Comparison of ENCODE assay signal across 21 mouse cellular contexts in genomic region chr11:100192992-100193391, GRCm38 (mm10). TPM values are rescaled to one million over a fixed set of nuclear protein-coding genes. Genes with fewer than 3 reads are reported as not detected.
DNase-seq lines count a peak whose midpoint lies in the region; ATAC-seq and TF ChIP-seq lines count a peak whose summit lies in the region.
"Had no signal": no experiment of that assay in that cellular context is flagged by ENCODE, and none has a peak within 500 bp of the region (broad histone marks: within the 10 kb centered on the region; RNA-seq: fewer than 3 reads in every experiment).

Gene Krt9, minus strand, starts transcription at chr11:100193246.

- H3K4me2 ChIP-seq in neural tube, embryonic 13.5 days: no peak within 1 kb of the TSS
- no peak within 1 kb of the TSS for H3K4me2 ChIP-seq in midbrain, embryonic 14.5 days (ENCODE audit: low read length)
- H3K4me2 ChIP-seq in hindbrain, embryonic 14.5 days (replicated peaks): no peak within 1 kb of the TSS
- H3K4me2 ChIP-seq: forebrain, embryonic 12.5 days; liver, embryonic 11.5 days; lung, embryonic 15.5 days had no signal

- peaks cover 27% of the 10 kb centered on the region for H3K4me1 ChIP-seq in E14TG2a.4 (replicated peaks; ENCODE audit: low read depth, low read length)
- peaks cover 9% of the 10 kb centered on the region for H3K4me1 ChIP-seq in neural tube, embryonic 13.5 days (replicated peaks)
- no peaks in the 10 kb centered on the region for H3K4me1 ChIP-seq in midbrain, embryonic 14.5 days (ENCODE audit: control insufficient read depth, insufficient read depth, low read length)
- no peaks in the 10 kb centered on the region for H3K4me1 ChIP-seq in hindbrain, embryonic 14.5 days (replicated peaks; ENCODE audit: control insufficient read depth, insufficient read depth, low read length)
- H3K4me1 ChIP-seq: forebrain, embryonic 12.5 days; lung, embryonic 15.5 days had no signal

- H3K27me3 ChIP-seq in E14TG2a.4 (ENCODE audit: insufficient read depth, low read length): peaks cover 14% of the 10 kb centered on the region
- no peaks in the 10 kb centered on the region for H3K27me3 ChIP-seq in neural tube, embryonic 13.5 days
- no peaks in the 10 kb centered on the region for H3K27me3 ChIP-seq in midbrain, embryonic 14.5 days (ENCODE audit: control insufficient read depth, insufficient read depth, low read length)
- H3K27me3 ChIP-seq in hindbrain, embryonic 14.5 days (ENCODE audit: control insufficient read depth, insufficient read depth, low read length): no peaks in the 10 kb centered on the region
- H3K27me3 ChIP-seq: forebrain, embryonic 12.5 days; lung, embryonic 15.5 days had no signal

- no peak for ATAC-seq in neural tube, embryonic 13.5 days (ENCODE audit: low read depth)
- ATAC-seq in midbrain, embryonic 14.5 days (ENCODE audit: low FRiP score, low TSS enrichment): no peak
- no peak for ATAC-seq in hindbrain, embryonic 14.5 days (ENCODE audit: low FRiP score)

- no peak for TF ChIP-seq CTCF in E14TG2a.4 (conservative IDR thresholded peaks at IDR 0.05; ENCODE audit: low read length)

- WGBS in neural tube, embryonic 13.5 days: 54% methylated on average over 9 of the region's 9 CpGs
- WGBS in midbrain, embryonic 14.5 days: 55% methylated on average over 9 of the region's 9 CpGs
- 59% methylated on average over 9 of the region's 9 CpGs for WGBS in hindbrain, embryonic 14.5 days

- H3K9ac ChIP-seq in neural tube, embryonic 13.5 days: 0 out of 2 replicates have a peak within 1 kb of the TSS, but pooled peaks have one; percentile 12
- no peak within 1 kb of the TSS for H3K9ac ChIP-seq in midbrain, embryonic 14.5 days (replicated peaks; ENCODE audit: low read length)
- H3K9ac ChIP-seq in hindbrain, embryonic 14.5 days: no peak within 1 kb of the TSS
- H3K9ac ChIP-seq: forebrain, embryonic 12.5 days; lung, embryonic 15.5 days had no signal

- no peaks in the 10 kb centered on the region for H3K36me3 ChIP-seq in E14TG2a.4 (ENCODE audit: insufficient read depth, low read length)
- H3K36me3 ChIP-seq in neural tube, embryonic 13.5 days: no peaks in the 10 kb centered on the region
- H3K36me3 ChIP-seq in midbrain, embryonic 14.5 days (ENCODE audit: control insufficient read depth, insufficient read depth, low read length): no peaks in the 10 kb centered on the region
- H3K36me3 ChIP-seq in hindbrain, embryonic 14.5 days (replicated peaks; ENCODE audit: control insufficient read depth, insufficient read depth): no peaks in the 10 kb centered on the region
- H3K36me3 ChIP-seq: forebrain, embryonic 12.5 days; heart, embryonic 10.5 days; lung, embryonic 15.5 days had no signal

- no peak within 1 kb of the TSS for H3K27ac ChIP-seq in neural tube, embryonic 13.5 days (replicated peaks)
- no peak within 1 kb of the TSS for H3K27ac ChIP-seq in midbrain, embryonic 14.5 days (replicated peaks; ENCODE audit: low read depth, low read length)
- no peak within 1 kb of the TSS for H3K27ac ChIP-seq in hindbrain, embryonic 14.5 days
- H3K27ac ChIP-seq: forebrain, embryonic 12.5 days; heart, embryonic 10.5 days; lung, embryonic 15.5 days had no signal

- H3K9me3 ChIP-seq in E14TG2a.4 (ENCODE audit: low read length): peaks cover 10% of the 10 kb centered on the region; the same call in 1 of the 2 replicates
- H3K9me3 ChIP-seq in neural tube, embryonic 13.5 days: no peaks in the 10 kb centered on the region
- no peaks in the 10 kb centered on the region for H3K9me3 ChIP-seq in midbrain, embryonic 14.5 days (ENCODE audit: control insufficient read depth, low read length)
- H3K9me3 ChIP-seq in hindbrain, embryonic 14.5 days (ENCODE audit: control insufficient read depth, low read length): no peaks in the 10 kb centered on the region
- H3K9me3 ChIP-seq: forebrain, embryonic 12.5 days; heart, embryonic 10.5 days; lung, embryonic 15.5 days had no signal

- peak; percentile 9 to 21 for DNase-seq in kidney, postnatal 4 days
- no peak for DNase-seq in kidney, adult 9 months
- peak; percentile 64 to 72 for DNase-seq in frontal cortex, postnatal 36 days (ENCODE audit: low spot score in 2 of 2)
- no peak for DNase-seq in midbrain, embryonic 14.5 days
- DNase-seq in thymus, postnatal 14 days: no peak
- no peak for DNase-seq in hindbrain, embryonic 14.5 days (ENCODE audit: low spot score)
- DNase-seq: adrenal gland, postnatal 25 days; cerebellum, postnatal 36 days; gastrocnemius, postnatal 10 days; heart, postnatal 4 days; spleen, adult 18-20 months had no signal

- H3K4me3 ChIP-seq in E14TG2a.4 (replicated peaks; ENCODE audit: low read length): 0 out of 2 replicates have a peak within 1 kb of the TSS, but pooled peaks have one; percentile 20
- no peak within 1 kb of the TSS for H3K4me3 ChIP-seq in neural tube, embryonic 13.5 days
- H3K4me3 ChIP-seq in midbrain, embryonic 14.5 days (replicated peaks; ENCODE audit: low read depth, low read length): no peak within 1 kb of the TSS
- H3K4me3 ChIP-seq in hindbrain, embryonic 14.5 days (replicated peaks; ENCODE audit: low read length): no peak within 1 kb of the TSS
- H3K4me3 ChIP-seq: forebrain, embryonic 12.5 days; heart, embryonic 10.5 days; lung, embryonic 15.5 days had no signal

RNA-seq across cellular contexts. Expression of gene Krt9, which starts in this region (rescaled TPM):
- polyA plus RNA-seq in neural tube, embryonic 13.5 days (2015; fragmentation: Nextera tagmentation; extraction: Ambion mirVana): not detected in 2 replicates
- not detected in 2 replicates for polyA plus RNA-seq in midbrain, embryonic 14.5 days (2014; fragmentation: Nextera tagmentation; extraction: Ambion mirVana)
- not detected in 2 replicates for polyA plus RNA-seq in hindbrain, embryonic 14.5 days (2014; fragmentation: Nextera tagmentation; extraction: Ambion mirVana)
- polyA plus RNA-seq: embryonic facial prominence, embryonic 14.5 days; forebrain, embryonic 12.5 days; heart, embryonic 10.5 days; large intestine, adult 2 months; liver, embryonic 11.5 days; lung, embryonic 15.5 days; stomach, embryonic 16.5 days; urinary bladder, adult 2 months had no signal

Comparison
In these comparisons a context has a peak if more than half of its experiments do, and no peak if none do; other contexts are left out.
1. DNase-seq: peak in kidney, postnatal 4 days (2 of 2) and frontal cortex, postnatal 36 days (2 of 2); none in kidney, adult 9 months (single experiment), midbrain, embryonic 14.5 days (single experiment), thymus, postnatal 14 days (single experiment) and hindbrain, embryonic 14.5 days (single experiment).